In genomic region chr17:35201787-35202186, GRCm38 (mm10) we compare ENCODE assay signal across 9 mouse cellular contexts. TPM values are rescaled to one million over a fixed set of nuclear protein-coding genes. Genes with fewer than 3 reads are reported as not detected.
DNase-seq lines count a peak whose midpoint lies in the region; TF ChIP-seq lines count a peak whose summit lies in the region.
"Had no signal": no experiment of that assay in that cellular context is flagged by ENCODE, and none has a peak within 500 bp of the region (broad histone marks: within the 10 kb centered on the region; RNA-seq: fewer than 3 reads in every experiment).

Gene Tnf (minus strand): TSS chr17:35202007.

- H3K4me1 ChIP-seq in kidney, adult 2 months (ENCODE audit: control insufficient read depth, insufficient read depth, low read length) = no peaks in the 10 kb centered on the region
- peaks cover 22% of the 10 kb centered on the region for H3K4me1 ChIP-seq in small intestine, adult 2 months (ENCODE audit: control insufficient read depth, insufficient read depth, insufficient read length, low read length)

- H3K27ac ChIP-seq in kidney, adult 2 months (ENCODE audit: insufficient read depth, low read depth, low read length) = no peak within 1 kb of the TSS
- H3K27ac ChIP-seq in small intestine, adult 2 months (ENCODE audit: insufficient read depth, low read depth, low read length) = peak within 1 kb of the TSS; percentile 42

- no peaks in the 10 kb centered on the region for H3K27me3 ChIP-seq in kidney, adult 2 months (replicated peaks; ENCODE audit: control insufficient read depth, insufficient read depth, low read length)
- no peaks in the 10 kb centered on the region for H3K27me3 ChIP-seq in small intestine, adult 2 months (ENCODE audit: control insufficient read depth, insufficient read depth, low read length)

- no peaks in the 10 kb centered on the region for H3K36me3 ChIP-seq in kidney, adult 2 months (ENCODE audit: control insufficient read depth, insufficient read depth, low read length)
- H3K36me3 ChIP-seq in small intestine, adult 2 months (ENCODE audit: control insufficient read depth, insufficient read depth, low read length) = no peaks in the 10 kb centered on the region

- peak; percentile 58 for DNase-seq in kidney, adult 2 months
- DNase-seq in kidney, adult 18-20 months = no peak
- DNase-seq in heart, adult 9 months (ENCODE audit: low spot score in 2 of 2) = peak; percentile 77 to 83
- peak; percentile 46 for DNase-seq in liver
- DNase-seq in right cerebral cortex, postnatal 10 days (ENCODE audit: low spot score in 2 of 2) = no peak
- no peak for DNase-seq in cerebellum, postnatal 4 days (ENCODE audit: low spot score in 2 of 2)
- DNase-seq in ovary, postnatal 10 days (ENCODE audit: low spot score) = no peak

- no peak for TF ChIP-seq POLR2A in kidney, adult 2 months (IDR thresholded peaks at IDR 0.05; ENCODE audit: low read depth, low read length)
- TF ChIP-seq POLR2A in small intestine, adult 2 months (IDR thresholded peaks at IDR 0.05; ENCODE audit: low read depth, low read length) = peak; percentile 79; the same call in 1 of the 2 replicates

- peak within 1 kb of the TSS; percentile 11; the same call in 1 of the 2 replicates for H3K4me3 ChIP-seq in kidney, adult 2 months (ENCODE audit: insufficient read depth, low read depth, low read length)
- peak within 1 kb of the TSS; percentile 56 for H3K4me3 ChIP-seq in small intestine, adult 2 months (ENCODE audit: low read depth, low read length)

- TF ChIP-seq CTCF in kidney, adult 2 months (conservative IDR thresholded peaks at IDR 0.05; ENCODE audit: insufficient read depth, insufficient read length, low read depth, low read length) = no peak
- TF ChIP-seq CTCF in small intestine, adult 2 months (IDR thresholded peaks at IDR 0.05; ENCODE audit: extremely low read depth, insufficient read length, insufficient replicate concordance, low read depth, low read length) = no peak

- WGBS in kidney, adult 2 months = 25% methylated on average over 13 of the region's 13 CpGs
- WGBS in small intestine, adult 2 months = 18% methylated on average over 13 of the region's 13 CpGs

RNA-seq across cellular contexts. Expression of gene Tnf, which starts in this region (rescaled TPM):
- 0.64 and 0.94 TPM in 2 replicates for polyA plus RNA-seq in kidney, adult 2 months (2012; rRNA removed)
- polyA plus RNA-seq in small intestine, adult 2 months (2012; rRNA removed) = 0.94 and 1.8 TPM in 2 replicates
- polyA plus RNA-seq: neural tube, embryonic 14.5 days had no signal

Comparison
In these comparisons a context has a peak if more than half of its experiments do, and no peak if none do; other contexts are left out.
1. Peak in DNase-seq and H3K4me3 ChIP-seq in kidney, adult 2 months; RNA of the gene not detected or under 1 TPM.
2. DNase-seq: peak in heart, adult 9 months (2 of 2) and liver (single experiment); none in kidney, adult 18-20 months (single experiment), right cerebral cortex, postnatal 10 days (0 of 2), cerebellum, postnatal 4 days (0 of 2) and ovary, postnatal 10 days (single experiment).